Mouse (Mus musculus) A20 (cell line): ENCODE results near the gene E2f8.
A peak's percentile ranks its signal among the peaks of the same experiment; 100 is the strongest.

ENCODE experiments used
- DNase-seq: peaks from one replicate; pipeline ENCODE4 v3.0.0-alpha.2; 2011; ENCODE audit warnings: low read depth, low spot score

Gene E2f8

DNA sequence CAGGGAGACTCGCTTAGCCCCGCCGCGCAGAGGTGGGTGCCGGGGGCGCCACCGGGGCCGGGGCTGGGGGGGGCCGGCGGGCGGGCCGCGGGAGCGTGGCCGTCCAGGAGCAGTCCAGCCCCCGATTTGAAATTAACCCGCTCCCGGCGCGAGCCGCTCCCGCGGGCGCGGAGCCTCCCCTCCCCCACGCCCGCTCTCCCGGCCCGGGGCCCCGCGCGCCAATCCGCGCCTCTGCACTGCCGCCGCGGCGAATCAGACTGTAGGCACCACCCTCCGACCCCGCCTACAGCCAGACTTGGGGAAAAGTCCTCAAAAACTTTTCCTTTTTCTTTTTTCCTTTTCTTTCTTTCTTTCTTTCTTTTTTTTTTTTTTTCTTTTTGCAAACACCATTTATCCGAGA lies at the start of gene E2f8:
TSS of gene E2f8 (minus strand) at position 111 of the 400 bp plus-strand sequence.
- peak; percentile 83 for DNase-seq

DNA sequence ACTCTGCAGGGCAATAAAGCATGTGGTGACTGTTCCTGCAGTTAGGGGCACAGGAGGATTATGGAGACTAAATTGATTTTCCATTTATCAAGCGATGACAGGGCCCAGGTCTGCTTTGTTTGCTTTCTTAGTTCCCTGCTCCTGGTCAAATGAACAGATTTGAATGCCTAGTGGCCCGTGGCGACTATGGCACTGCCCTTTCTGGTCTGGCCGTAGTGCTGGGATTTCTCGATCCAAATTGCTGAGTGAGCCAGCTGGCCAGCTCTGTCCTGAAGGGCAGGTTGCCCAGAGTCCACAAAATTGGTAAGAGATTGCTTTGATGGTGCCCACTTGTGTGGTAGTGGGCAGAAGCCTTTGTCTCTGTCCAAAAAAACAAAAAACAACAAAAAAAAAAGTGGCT lies 49.0 kb upstream of the E2f8 start:
- DNase-seq: no peak

GRCm38 (mm10) chr7:48928364-48928763 lies 47.0 kb upstream of the E2f8 start:
- DNase-seq: peak; percentile 45

DNA sequence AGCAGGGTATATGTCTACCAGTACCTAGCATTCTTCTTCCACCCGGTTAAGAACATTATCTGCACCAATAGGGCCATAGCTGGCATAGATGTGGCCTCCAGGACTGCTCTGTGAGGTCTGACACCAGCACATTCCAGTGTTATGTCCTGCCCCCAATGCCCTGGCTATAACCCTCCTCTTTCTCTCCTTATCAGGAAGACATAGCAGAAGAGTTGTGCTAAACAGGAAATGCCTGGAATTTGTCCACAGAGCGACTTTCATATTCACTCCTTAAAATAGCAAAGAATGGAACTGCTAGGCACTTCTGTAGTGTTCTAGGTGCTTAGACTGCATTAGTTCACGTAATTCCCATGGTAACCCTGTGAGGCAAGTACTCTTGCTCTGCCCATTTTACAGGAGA lies 43.8 kb upstream of the E2f8 start:
- DNase-seq: no peak

DNA sequence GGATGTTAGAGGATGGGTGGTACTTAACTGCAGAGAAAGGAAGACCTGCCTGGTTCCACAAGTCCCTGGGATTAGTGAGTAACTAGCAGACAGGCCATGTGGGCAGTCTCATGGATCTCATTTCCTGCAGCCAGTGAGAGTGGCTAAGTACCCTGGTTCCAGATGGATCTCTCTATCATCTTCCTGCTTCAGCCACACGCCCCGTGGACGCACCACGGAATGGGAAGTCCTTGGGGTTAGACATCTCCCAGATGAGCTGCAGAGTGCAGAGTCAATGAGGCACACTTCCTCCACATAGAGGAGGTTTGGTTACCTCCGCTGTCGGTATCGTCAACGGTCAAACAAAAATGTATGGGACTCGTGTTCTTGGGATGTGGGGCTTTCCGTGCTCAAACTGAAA lies 42.2 kb upstream of the E2f8 start:
- DNase-seq: no peak

DNA sequence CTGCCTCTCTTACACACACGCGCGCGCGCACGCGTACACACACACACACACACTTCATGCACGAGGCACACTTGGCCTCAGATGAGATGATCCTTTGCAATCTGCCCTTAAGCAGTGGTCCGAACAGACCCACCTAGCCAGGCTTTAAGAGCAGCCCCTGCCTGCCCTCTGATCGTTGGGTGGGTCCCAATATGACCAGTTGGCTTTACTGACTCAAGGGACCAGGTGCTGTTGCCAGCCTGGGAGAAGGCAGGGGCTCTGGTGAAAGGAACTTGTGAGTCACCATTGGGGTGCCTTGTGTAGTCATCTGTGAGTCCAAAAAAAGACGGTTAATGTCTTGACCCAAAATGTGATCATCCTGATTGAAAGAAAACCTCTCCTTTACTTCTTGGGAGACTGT lies 37.0 kb upstream of the E2f8 start:
- no peak for DNase-seq

- no peak for DNase-seq
Measured at GRCm38 (mm10) chr7:48917988-48918387, 36.6 kb upstream of the E2f8 start.

DNA sequence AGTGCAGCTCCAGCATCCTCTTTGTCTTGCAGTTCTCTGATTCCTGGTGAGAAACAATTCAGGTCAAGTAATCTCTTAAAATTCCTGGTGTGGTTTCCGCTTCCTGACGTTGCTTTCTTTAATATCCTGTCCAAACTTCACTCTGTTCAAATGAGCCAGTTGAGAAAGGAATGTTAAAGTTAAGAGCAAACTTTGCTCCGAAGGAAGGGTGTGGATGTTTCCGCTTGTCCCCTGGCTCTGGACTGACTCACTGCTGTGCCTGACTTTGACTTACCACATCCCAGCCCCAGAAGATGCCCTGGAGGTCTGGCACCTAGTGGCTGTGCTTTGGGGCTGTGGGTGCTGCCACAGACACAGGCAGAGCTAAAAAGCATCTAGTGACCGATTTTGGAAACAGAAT lies 36.1 kb upstream of the E2f8 start:
- no peak for DNase-seq

- DNase-seq: no peak
Measured at GRCm38 (mm10) chr7:48914630-48915506, 33.5 kb upstream of the E2f8 start.

- no peak for DNase-seq
Measured at GRCm38 (mm10) chr7:48911146-48911545, 29.8 kb upstream of the E2f8 start.

GRCm38 (mm10) chr7:48910282-48910681 lies 28.9 kb upstream of the E2f8 start:
- no peak for DNase-seq

- DNase-seq: no peak
Measured at GRCm38 (mm10) chr7:48909342-48909671, 27.9 kb upstream of the E2f8 start.

GRCm38 (mm10) chr7:48908521-48909341 lies 27.3 kb upstream of the E2f8 start, which contains the start of gene Nav2:
TSS of gene Nav2 (plus strand) at chr7:48908716.
- DNase-seq: peak; percentile 88

DNA sequence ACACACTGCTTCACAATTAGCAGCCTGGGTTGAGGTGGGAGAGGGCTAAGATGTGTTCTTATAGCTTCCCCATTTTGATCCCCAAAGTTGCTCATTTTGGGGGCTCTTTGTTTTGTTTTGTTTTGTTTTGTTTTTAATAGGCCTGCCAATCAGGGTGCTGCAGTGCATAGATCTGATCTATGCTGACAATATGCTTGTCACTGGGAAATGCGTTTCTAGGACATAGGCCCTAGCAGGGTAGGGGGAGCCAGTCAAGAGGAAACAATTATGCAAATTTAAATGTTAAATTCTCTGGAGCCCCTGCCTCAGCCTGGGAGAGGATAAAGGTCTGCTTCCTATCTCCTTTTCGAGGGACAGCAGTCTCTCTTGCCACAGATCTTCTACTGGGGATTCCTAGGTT lies 21.1 kb upstream of the E2f8 start:
- DNase-seq: no peak

DNA sequence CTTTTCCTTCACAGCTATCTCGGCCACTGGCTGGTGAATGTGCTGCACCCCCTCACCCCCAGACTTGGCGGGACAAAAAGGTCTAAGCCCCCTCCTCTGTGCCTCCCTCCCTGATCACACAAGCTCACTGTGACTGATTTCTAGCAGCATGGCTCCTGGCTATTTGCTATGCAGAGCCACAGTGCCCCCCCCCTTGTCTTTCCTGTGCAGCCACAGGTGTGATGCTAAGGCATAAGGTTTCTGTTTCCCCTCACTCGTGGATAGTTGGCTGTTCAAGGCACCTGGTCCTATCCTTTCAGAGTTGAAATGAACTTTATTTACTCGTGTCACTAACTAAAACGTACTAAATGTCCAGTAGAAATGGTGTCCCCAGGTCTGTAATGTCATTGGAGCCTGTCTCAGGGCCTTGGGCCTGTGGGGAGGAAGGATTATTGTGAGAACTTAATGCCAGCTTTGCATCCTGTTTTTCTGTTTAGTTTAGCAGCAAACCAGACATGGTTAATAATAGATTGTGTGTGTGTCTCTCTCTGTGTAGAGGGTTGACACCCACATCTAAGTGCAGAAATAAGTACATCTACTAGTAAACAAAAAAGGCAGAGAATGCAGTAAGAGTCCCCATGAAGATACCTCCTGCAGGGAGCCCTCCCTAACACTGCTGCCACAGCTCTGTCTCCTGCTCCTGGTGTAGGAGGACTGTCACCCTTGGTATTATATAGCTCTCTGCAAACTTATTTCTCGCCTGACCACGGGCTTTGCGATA lies 19.2 kb upstream of the E2f8 start:
- DNase-seq: peak; percentile 37

GRCm38 (mm10) chr7:48898416-48898815 lies 17.0 kb upstream of the E2f8 start:
- DNase-seq: no peak

DNA sequence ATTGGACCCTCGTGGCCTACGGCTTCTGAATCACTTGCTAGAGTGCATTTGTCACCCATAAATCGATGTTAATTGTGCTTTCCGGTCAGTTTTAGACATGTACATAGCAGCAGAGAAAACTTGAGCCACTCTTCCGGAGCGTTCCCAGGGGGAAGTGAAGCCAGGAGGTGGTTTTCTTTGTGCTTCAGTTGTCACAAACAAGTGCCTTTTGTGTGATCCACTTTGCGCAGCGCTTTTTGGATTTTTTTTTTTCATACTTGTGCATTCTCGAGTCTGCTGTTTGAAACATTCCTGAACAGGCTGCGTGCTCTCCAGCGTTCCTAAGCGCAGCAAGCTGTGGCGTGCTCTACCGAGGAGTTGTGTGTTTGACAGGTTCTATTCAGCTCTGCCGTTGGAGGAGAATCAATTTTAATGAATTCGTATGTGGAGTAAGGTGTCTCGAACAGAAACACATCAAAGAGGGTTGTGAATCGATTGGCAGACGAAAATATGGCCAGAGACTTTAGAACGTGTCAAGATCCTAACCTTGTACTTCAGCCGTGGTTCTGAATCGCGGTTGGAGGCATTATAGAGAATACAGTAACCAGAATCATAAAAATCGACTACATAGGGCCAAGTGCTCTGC lies 16.3 kb upstream of the E2f8 start:
- no peak for DNase-seq

GRCm38 (mm10) chr7:48896051-48896450 lies 14.7 kb upstream of the E2f8 start:
- no peak for DNase-seq

- DNase-seq: no peak
Measured at GRCm38 (mm10) chr7:48895475-48895874, 14.1 kb upstream of the E2f8 start.

- DNase-seq: no peak
Measured at GRCm38 (mm10) chr7:48894763-48895162, 13.4 kb upstream of the E2f8 start.

DNA sequence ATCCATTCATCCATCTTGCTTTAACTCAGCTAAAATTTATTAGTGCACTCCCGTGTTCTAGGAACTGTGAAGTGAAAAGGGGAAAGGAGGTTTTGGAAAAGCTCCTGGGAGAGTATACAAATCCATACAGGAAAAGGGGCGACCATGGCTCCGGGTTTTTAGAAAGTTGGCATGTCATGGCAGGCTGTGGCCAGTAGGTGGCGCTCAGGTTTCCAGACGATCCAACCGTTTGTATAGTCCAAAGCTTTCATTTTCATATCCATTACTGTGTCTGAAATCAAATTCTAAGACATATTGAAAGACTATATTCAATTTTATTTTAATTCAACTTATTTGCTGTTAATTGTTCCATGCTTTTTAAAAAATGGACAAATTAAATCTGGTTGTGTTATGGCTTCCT lies 12.8 kb upstream of the E2f8 start:
- DNase-seq: peak; percentile 60

DNA sequence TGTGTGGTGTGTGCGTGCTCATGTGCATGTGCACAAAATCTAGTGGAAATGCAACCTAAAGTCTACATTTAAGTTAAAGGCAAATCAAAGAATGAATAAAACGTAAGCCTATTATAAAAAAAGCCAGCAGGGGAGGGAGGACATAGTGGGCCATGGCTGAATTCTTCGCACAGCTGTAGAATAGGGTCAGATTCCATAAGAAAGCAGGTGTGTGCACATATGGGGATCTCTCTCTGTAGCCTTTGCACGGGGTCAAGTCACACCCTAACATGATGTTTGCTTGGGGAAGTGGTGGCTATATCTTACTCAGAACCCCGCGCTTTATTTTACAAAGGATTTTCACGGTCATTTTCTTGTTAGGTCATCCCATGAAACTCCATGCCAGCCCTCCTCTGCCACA lies 11.7 kb upstream of the E2f8 start:
- DNase-seq: no peak
